Mouse (Mus musculus) liver, postnatal 0 days (tissue): ENCODE data around the gene Lonrf3.

Experiments used
- CTCF ChIP-seq: sonication (generic); IDR thresholded peaks from 2 replicates; pipeline ENCODE4 v1.5.1; 2016; ENCODE audit warnings: antibody characterized with exemption, low read depth
- EP300 ChIP-seq: IDR thresholded peaks from 2 replicates; pipeline ENCODE4 v1.6.1; 2016; ENCODE audit warnings: antibody characterized with exemption, low read depth, mild to moderate bottlenecking

GRCm38 (mm10) chrX:36390503-36390902 lies 62.4 kb downstream of the Lonrf3 start:
- TF ChIP-seq CTCF (no peak), EP300 (no peak)
